ENCODE assay signal across 8 mouse cellular contexts in genomic region chr5:115125211-115125871, GRCm38 (mm10). TPM values are rescaled to one million over a fixed set of nuclear protein-coding genes. Genes with fewer than 3 reads are reported as not detected.
DNase-seq lines count a peak whose midpoint lies in the region; ATAC-seq lines count a peak whose summit lies in the region.

No protein-coding gene starts in this region.

- DNase-seq in MN1 (ENCODE audit: low spot score), result peak; percentile 70
- peak; percentile 88 to 92 for DNase-seq in cerebellum, adult 18-20 months
- peak; percentile 90 for DNase-seq in heart, postnatal 4 days
- DNase-seq in layer of hippocampus, adult 8-10 months (ENCODE audit: low spot score in 2 of 2), result peak; percentile 77 to 89
- peak; percentile 49 for DNase-seq in ovary, adult 18-20 months (ENCODE audit: low spot score)
- DNase-seq in thymus, postnatal 10 days (ENCODE audit: low spot score in 2 of 2), result peak; percentile 77 to 89

- H3K27ac ChIP-seq in forebrain, embryonic 16.5 days (ENCODE audit: low read length), result peak overlapping the region; percentile 4
- H3K27ac ChIP-seq in lung, embryonic 15.5 days, result no peak overlapping the region

- peaks cover 9% of the 10 kb centered on the region for H3K4me1 ChIP-seq in forebrain, embryonic 16.5 days (replicated peaks; ENCODE audit: control insufficient read depth, insufficient read depth, low read length)
- peaks cover 11% of the 10 kb centered on the region for H3K4me1 ChIP-seq in lung, embryonic 15.5 days

- no peak overlapping the region for H3K4me3 ChIP-seq in forebrain, embryonic 16.5 days (replicated peaks; ENCODE audit: low read length)
- H3K4me3 ChIP-seq in lung, embryonic 15.5 days, result 0 out of 2 replicates have a peak overlapping the region, but pooled peaks have one; percentile 2

- no peak overlapping the region for H3K9ac ChIP-seq in forebrain, embryonic 16.5 days (replicated peaks; ENCODE audit: low read depth, low read length)
- no peak overlapping the region for H3K9ac ChIP-seq in lung, embryonic 15.5 days

- no peak overlapping the region for H3K4me2 ChIP-seq in forebrain, embryonic 16.5 days (ENCODE audit: low read length)
- no peak overlapping the region; the same call in 1 of the 2 replicates for H3K4me2 ChIP-seq in lung, embryonic 15.5 days

- peak; percentile 87 for ATAC-seq in forebrain, embryonic 16.5 days
- ATAC-seq in lung, embryonic 15.5 days (ENCODE audit: borderline replicate concordance, extremely low read depth, low FRiP score, low TSS enrichment), result peak; percentile 69; the same call in 1 of the 2 replicates

- H3K27me3 ChIP-seq in forebrain, embryonic 16.5 days (replicated peaks; ENCODE audit: control insufficient read depth, insufficient read depth, low read length), result no peaks in the 10 kb centered on the region
- H3K27me3 ChIP-seq in lung, embryonic 15.5 days, result no peaks in the 10 kb centered on the region

- 15% methylated on average over 24 of the region's 24 CpGs for WGBS in forebrain, embryonic 16.5 days
- 17% methylated on average over 24 of the region's 24 CpGs for WGBS in lung, embryonic 15.5 days

- peaks cover 9% of the 10 kb centered on the region; the same call in 1 of the 2 replicates for H3K36me3 ChIP-seq in forebrain, embryonic 16.5 days (ENCODE audit: control insufficient read depth, insufficient read depth)
- peaks cover 57% of the 10 kb centered on the region for H3K36me3 ChIP-seq in lung, embryonic 15.5 days

- H3K9me3 ChIP-seq in forebrain, embryonic 16.5 days (ENCODE audit: control insufficient read depth, low read length), result no peaks in the 10 kb centered on the region
- H3K9me3 ChIP-seq in lung, embryonic 15.5 days, result no peaks in the 10 kb centered on the region

RNA-seq across cellular contexts. Expression of gene Acads, which starts 6.2 kb away (rescaled TPM):
- polyA plus RNA-seq in forebrain, embryonic 16.5 days (2015; fragmentation: Nextera tagmentation; extraction: Ambion mirVana), result 18.0 and 19.8 TPM in 2 replicates
- total RNA-seq in heart, postnatal 4 days (2021), result 100 to 1,000 TPM; 153 to 165 TPM
- total RNA-seq in layer of hippocampus, adult 8-10 months (2022), result 10 to 100 TPM in 1 of 4 experiments, 1 to 10 TPM in 3; 8.1 to 11.7 (median 9.2) TPM
- 76.3 and 76.4 TPM in 2 replicates for polyA plus RNA-seq in lung, embryonic 15.5 days (2015; fragmentation: Nextera tagmentation; extraction: Ambion mirVana)

RNA-seq across cellular contexts. Expression of gene Unc119b, which starts 9.4 kb away (rescaled TPM):
- polyA plus RNA-seq in forebrain, embryonic 16.5 days (2015; fragmentation: Nextera tagmentation; extraction: Ambion mirVana), result 35.3 and 39.8 TPM in 2 replicates
- 10 to 100 TPM; 21.7 to 25.9 TPM for total RNA-seq in heart, postnatal 4 days (2021)
- total RNA-seq in layer of hippocampus, adult 8-10 months (2022), result 10 to 100 TPM; 26.9 to 29.3 (median 27.6) TPM
- 39.9 and 41.0 TPM in 2 replicates for polyA plus RNA-seq in lung, embryonic 15.5 days (2015; fragmentation: Nextera tagmentation; extraction: Ambion mirVana)

RNA-seq across cellular contexts. Expression of gene Gm10401, which starts 27.2 kb away (rescaled TPM):
- 34.9 and 38.1 TPM in 2 replicates for polyA plus RNA-seq in forebrain, embryonic 16.5 days (2015; fragmentation: Nextera tagmentation; extraction: Ambion mirVana)
- not detected for total RNA-seq in heart, postnatal 4 days (2021)
- not detected for total RNA-seq in layer of hippocampus, adult 8-10 months (2022)
- polyA plus RNA-seq in lung, embryonic 15.5 days (2015; fragmentation: Nextera tagmentation; extraction: Ambion mirVana), result 26.9 and 32.3 TPM in 2 replicates

RNA-seq across cellular contexts. Expression of gene Mlec, which starts 32.6 kb away (rescaled TPM):
- 19.3 and 21.1 TPM in 2 replicates for polyA plus RNA-seq in forebrain, embryonic 16.5 days (2015; fragmentation: Nextera tagmentation; extraction: Ambion mirVana)
- total RNA-seq in heart, postnatal 4 days (2021), result 100 to 1,000 TPM; 104 to 111 TPM
- total RNA-seq in layer of hippocampus, adult 8-10 months (2022), result 100 to 1,000 TPM in 1 of 4 experiments, 10 to 100 TPM in 3; 80.4 to 100 (median 89.0) TPM
- polyA plus RNA-seq in lung, embryonic 15.5 days (2015; fragmentation: Nextera tagmentation; extraction: Ambion mirVana), result 75.4 and 77.0 TPM in 2 replicates

Comparison
In these comparisons a context has a peak if more than half of its experiments do, and no peak if none do; other contexts are left out.
1. RNA of gene Acads, which starts 6.2 kb away (total RNA-seq): 153 to 165 TPM in heart, postnatal 4 days; 8.1 to 11.7 TPM in layer of hippocampus, adult 8-10 months; every median in the first group is over 10 times any median in the second.
2. Peak in every context shown above with its lines, with median percentiles within 50 percentile points of each other: DNase-seq.